Mouse (Mus musculus) embryonic stem cell, embryonic (primary cell): ENCODE data around the gene Fzr1.

Experiments used
- CTCF ChIA-PET, 4 experiments: fragments of 300-600 bp in 2 of 4; fragments of 350-600 bp in 2 of 4; sonication (Branson Sonifier 250); formaldehyde crosslinking; loops; one replicate each; lab custom pipeline; 2022; ENCODE audit warnings: inconsistent platforms in 2 of 4; lab: Charles Lee
- POLR2A ChIA-PET, 4 experiments: fragments of 300-600 bp in 2 of 4; fragments of 350-600 bp in 2 of 4; sonication (Branson Sonifier 250); formaldehyde crosslinking; loops; one replicate each; lab custom pipeline; 2022; ENCODE audit warnings: antibody characterized with exemption in 4 of 4, inconsistent platforms in 1 of 4; lab: Charles Lee

Gene Fzr1

DNA sequence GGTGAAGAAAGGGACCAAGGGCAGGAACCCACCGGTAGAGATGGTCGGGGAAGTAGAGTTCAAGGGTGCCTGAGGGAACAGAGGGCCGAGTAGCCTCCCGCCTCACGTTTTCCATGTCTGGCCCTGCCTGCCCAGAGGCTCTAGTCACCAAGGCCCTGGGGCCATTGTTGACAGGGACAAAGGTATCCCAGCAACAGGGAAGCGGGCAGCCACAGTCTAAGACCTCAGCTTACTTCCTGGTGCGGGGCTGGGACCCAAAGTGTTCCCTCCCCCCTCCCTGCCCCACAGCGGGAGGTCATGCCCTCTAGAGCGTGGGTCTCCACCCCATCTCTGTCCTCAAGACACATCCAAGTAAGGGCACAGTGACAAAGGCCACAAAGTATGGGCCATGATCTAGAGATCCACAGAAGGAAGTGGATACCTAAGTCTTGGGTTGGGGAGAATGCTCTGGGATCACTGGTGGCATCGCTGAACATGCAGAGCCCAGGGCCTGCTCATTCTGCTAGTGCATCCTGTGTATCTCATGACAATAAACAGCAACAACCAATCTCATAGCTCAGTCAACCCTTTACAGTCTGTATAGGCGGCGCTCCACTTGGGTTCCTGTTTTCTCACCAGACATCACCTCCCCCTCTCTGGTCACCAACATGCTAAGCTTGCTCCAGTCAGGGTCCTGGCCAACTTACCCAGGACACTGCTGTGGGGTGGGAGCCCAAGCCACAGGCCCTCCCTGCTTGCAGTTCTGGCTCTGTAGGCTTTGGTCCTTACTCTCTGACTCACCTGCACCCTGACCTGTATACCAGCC is 12.4 kb downstream of the Fzr1 start, which contains the start of gene 4930404N11Rik:
Gene 4930404N11Rik (minus strand): TSS at position 145 of the 805 bp plus-strand sequence.
- POLR2A ChIA-PET, result interaction anchor here (0.6 to 8.1 kb wide), 47 partner anchors 9 to 181 kb away, joined by 3 to 87 read pairs (median 4); partner anchors contain the start of genes Dohh (in 3 of the 4), Gm48551 (in 3 of the 4), Fzr1 (in 2 of the 4) and Mfsd12 (in 2 of the 4)
- CTCF ChIA-PET, result interaction anchor here in 1 of 4 experiments (0.6 to 1.7 kb wide), 8 partner anchors 9 to 480 kb away, joined by 3 to 8 read pairs (median 3); partner anchors contain the start of genes Celf5, Gipc3, Hmg20b and Pip5k1c

- ChIA-PET POLR2A (interaction anchor here (0.9 to 8.1 kb wide), 30 partner anchors 8 to 180 kb away, joined by 3 to 87 read pairs (median 6); partner anchors contain the start of genes Dohh (in 3 of the 4), Gm48551 (in 3 of the 4), Fzr1 (in 2 of the 4) and Mfsd12 (in 2 of the 4)), CTCF (interaction anchor here in 1 of 4 experiments (1.0 to 1.7 kb wide), 4 partner anchors 14 to 85 kb away, joined by 3 to 8 read pairs (median 3); partner anchors contain the start of gene Pip5k1c)
Observed at GRCm38 (mm10) chr10:81365073-81365472, 13.2 kb downstream of the Fzr1 start.

- ChIA-PET CTCF (interaction anchor here in 3 of 4 experiments (0.7 to 1.6 kb wide), 5 partner anchors 14 to 178 kb away, joined by 3 to 5 read pairs (median 3); partner anchors contain the start of gene Pip5k1c (in 1 of the 3)), POLR2A (interaction anchor here in 3 of 4 experiments (0.6 to 8.1 kb wide), 23 partner anchors 9 to 416 kb away, joined by 3 to 87 read pairs (median 4); partner anchors contain the start of genes Fzr1 (in 2 of the 3), Pip5k1c (in 1 of the 3) and Tbxa2r (in 1 of the 3))
Observed at GRCm38 (mm10) chr10:81364666-81365065, 13.7 kb downstream of the Fzr1 start.

DNA sequence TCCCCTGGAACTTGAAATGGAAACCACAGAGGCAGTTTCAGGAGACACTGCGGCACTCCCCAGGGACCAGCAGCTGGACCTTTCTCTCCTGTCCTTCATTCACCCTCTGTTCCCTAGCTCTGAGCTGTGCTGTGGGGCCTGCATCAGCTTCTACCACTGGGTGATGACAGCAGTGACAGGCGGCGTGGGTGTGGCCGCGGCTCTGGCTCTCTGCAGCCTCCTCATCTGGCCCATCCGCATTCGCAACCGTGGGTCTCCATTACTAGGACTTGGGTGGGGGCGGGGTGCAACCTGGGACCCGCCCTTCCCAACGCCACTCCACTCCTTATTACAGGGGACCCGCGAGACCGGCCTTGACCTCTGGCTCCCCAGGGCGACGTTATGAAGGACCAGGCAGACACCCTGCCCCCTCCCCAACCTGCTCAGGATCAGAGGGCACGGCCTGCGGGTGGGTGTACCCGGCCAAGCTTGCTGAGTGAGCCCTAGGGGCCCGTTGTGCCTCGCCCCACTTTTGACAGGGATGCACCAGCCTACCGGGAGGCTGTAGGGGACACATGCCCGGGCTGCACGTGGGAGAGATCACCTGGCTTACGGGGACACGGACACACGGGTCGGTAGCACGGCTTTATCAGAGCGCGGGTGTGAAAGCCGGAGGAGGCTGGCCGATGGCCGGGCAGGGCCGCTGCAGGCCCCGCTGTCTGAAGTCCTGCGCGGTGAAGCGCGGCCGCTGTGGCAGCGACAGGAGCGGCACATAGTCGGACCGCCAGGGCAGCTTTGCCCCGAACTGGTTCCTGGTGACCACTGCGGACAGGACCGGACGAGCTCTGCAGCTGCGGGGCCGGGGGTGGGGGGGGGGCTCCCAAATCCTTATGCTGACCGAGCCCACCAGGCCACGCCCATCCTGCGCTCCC is 14.6 kb downstream of the Fzr1 start:
- CTCF ChIA-PET, result interaction anchor here (0.6 to 1.6 kb wide), 10 partner anchors 15 to 917 kb away, joined by 3 to 5 read pairs (median 3); partner anchors contain the start of gene Pip5k1c (in 1 of the 4)
- POLR2A ChIA-PET, result interaction anchor here in 3 of 4 experiments (0.5 to 8.1 kb wide), 31 partner anchors 8 to 1484 kb away, joined by 3 to 87 read pairs (median 4); partner anchors contain the start of genes Fzr1 (in 3 of the 3), Pip5k1c (in 1 of the 3) and Zfr2 (in 1 of the 3)

- ChIA-PET POLR2A (interaction anchor here in 3 of 4 experiments (0.6 to 5.5 kb wide), 20 partner anchors 8 to 96 kb away, joined by 3 to 35 read pairs (median 4); partner anchors contain the start of genes Fzr1 (in 2 of the 3), Apba3 (in 1 of the 3), Cactin (in 1 of the 3) and Dohh (in 1 of the 3)), CTCF (interaction anchor here in 3 of 4 experiments (0.6 to 1.5 kb wide), 12 partner anchors 12 to 801 kb away, joined by 3 to 12 read pairs (median 3); partner anchors contain the start of genes Hmg20b (in 1 of the 3) and Pip5k1c (in 1 of the 3))
Observed at GRCm38 (mm10) chr10:81362336-81362949, 15.9 kb downstream of the Fzr1 start.

DNA sequence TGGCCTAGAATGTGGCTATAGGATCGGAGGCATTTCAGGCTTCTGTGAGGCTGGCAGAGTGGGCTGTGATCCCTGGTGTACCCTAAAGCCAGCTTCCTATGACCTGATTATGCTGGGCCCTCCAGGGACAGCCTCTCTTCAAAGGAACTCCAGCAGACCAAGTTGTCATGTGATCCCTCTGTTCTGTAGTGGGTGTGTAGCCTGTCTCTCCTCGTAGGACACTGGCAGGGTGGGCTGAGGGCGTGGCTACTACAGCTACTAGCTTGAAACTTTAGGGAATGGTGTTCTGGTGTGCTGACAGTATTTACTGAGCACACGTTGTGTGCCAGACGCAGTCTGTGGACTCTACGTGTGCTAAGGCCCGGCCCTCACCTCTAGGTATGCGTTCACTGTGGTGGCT is 17.6 kb downstream of the Fzr1 start:
- ChIA-PET POLR2A (interaction anchor here in 3 of 4 experiments (0.6 to 5.5 kb wide), 24 partner anchors 9 to 1193 kb away, joined by 3 to 35 read pairs (median 4); partner anchors contain the start of genes Dohh (in 2 of the 3), Fzr1 (in 2 of the 3), Gm48551 (in 2 of the 3) and Pip5k1c (in 2 of the 3)), CTCF (interaction anchor here in 2 of 4 experiments (0.7 to 2.2 kb wide), 10 partner anchors 10 to 71 kb away, joined by 3 to 13 read pairs (median 4); partner anchors contain the start of genes Fzr1 (in 2 of the 2), Hmg20b (in 2 of the 2), Gipc3 (in 1 of the 2) and Pip5k1c (in 1 of the 2))

DNA sequence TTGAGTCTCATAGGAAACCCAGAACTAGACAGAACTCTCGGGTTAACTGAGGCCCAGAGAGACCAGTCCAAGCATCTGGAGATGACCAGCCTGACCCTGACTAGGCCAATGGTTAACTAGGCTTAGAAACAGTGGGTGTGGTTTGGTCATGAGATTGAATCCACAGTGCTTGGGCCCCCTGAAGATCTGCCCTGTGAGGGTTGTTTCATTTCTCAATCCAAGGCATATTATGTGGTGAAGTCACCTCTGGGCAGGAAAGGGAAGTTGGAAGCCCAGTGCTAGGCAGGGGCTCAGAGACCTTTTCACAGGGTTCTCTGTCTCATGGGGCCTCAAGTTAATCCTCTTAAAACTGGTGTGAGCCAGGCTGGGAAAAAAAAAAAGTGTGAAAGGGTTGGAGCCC is 19.5 kb downstream of the Fzr1 start:
- CTCF ChIA-PET, result interaction anchor here in 2 of 4 experiments (0.6 to 1.3 kb wide), 4 partner anchors 12 to 373 kb away, joined by 3 to 5 read pairs (median 3); partner anchors contain the start of gene Pip5k1c (in 1 of the 2)
- POLR2A ChIA-PET, result interaction anchor here in 2 of 4 experiments (0.5 to 5.1 kb wide), 5 partner anchors 13 to 1655 kb away, joined by 3 to 31 read pairs (median 3); partner anchors contain the start of genes Cactin (in 1 of the 2) and Fzr1 (in 1 of the 2)

DNA sequence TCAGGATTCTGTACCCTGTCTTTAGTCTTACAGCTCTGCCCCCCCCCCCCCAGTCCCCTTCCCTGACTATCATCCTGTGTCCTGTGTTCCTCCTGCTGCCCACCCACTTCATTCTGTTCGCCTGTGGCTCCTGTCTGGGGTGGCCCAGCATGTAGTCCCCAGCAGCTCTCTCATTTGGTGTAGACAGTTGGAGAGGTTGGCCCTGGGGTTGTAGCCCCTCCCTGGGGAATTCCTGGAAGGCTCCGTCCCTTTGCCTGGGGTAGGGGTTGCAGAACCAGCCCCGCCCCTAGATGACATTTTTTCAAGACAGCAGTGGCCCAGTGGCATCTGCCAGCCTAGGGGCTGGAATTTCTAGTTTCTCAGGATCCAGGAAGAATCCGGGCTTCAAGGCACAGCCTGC is 20.1 kb downstream of the Fzr1 start:
- ChIA-PET CTCF (interaction anchor here in 2 of 4 experiments (0.7 to 1.3 kb wide), 3 partner anchors 12 to 166 kb away, joined by 3 to 5 read pairs (median 3); partner anchors contain the start of gene Pip5k1c (in 1 of the 2)), POLR2A (interaction anchor here in 2 of 4 experiments (0.6 to 5.1 kb wide), 7 partner anchors 8 to 41 kb away, joined by 3 to 31 read pairs (median 5); partner anchors contain the start of genes Fzr1 (in 2 of the 2), 4930404N11Rik (in 1 of the 2) and Cactin (in 1 of the 2))

DNA sequence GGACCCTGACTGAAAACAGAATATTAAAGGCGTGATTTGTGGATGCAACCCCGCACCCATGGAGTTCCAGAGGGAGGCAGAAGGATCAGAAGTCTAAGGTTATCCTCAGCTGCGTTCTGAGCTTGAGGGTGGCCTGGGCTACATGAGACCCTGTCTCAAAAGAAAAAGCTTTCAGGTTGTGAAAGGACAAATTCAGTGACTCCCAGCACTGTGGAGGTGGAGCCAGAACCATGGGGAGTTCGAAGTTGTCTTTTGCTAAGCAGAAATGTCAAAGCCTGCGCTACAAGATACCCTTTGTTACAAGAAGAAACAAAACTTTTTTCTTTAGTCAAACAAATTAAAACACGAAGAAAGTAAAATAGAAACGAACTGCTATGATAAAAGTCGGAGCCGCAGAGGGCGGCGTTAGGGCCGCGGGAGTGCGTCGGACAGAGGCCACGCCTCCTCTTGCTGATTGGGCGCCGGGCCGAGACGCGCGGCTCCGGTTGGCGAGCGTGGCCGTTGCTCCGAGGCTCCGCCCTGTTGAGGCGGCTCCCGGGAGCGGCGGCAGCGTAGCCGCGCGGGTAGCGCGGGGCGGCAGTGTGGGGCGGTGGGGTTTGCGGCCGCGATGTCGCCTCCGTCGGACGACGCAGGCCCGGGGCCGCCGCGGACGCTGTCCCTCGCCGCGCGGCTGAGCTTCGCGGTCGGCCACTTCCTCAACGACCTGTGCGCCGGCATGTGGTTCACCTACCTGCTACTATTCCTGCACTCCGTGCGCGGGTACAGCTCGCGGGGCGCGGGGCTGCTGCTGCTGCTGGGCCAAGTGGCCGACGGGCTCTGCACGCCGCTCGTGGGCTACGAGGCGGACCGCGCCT is 21.1 kb downstream of the Fzr1 start, which contains the start of gene Mfsd12:
Gene Mfsd12 (plus strand): TSS at position 501 of the 854 bp plus-strand sequence.
- POLR2A ChIA-PET, result interaction anchor here in 3 of 4 experiments (0.8 to 2.2 kb wide), 13 partner anchors 8 to 427 kb away, joined by 3 to 11 read pairs (median 5); partner anchors contain the start of genes 4930404N11Rik (in 2 of the 3), Cactin (in 1 of the 3), Fzr1 (in 1 of the 3) and Gadd45b (in 1 of the 3)
- CTCF ChIA-PET, result interaction anchor here in 3 of 4 experiments (0.5 to 1.2 kb wide), 8 partner anchors 9 to 1861 kb away, joined by 3 to 5 read pairs (median 3); no protein-coding TSS in a partner anchor

DNA sequence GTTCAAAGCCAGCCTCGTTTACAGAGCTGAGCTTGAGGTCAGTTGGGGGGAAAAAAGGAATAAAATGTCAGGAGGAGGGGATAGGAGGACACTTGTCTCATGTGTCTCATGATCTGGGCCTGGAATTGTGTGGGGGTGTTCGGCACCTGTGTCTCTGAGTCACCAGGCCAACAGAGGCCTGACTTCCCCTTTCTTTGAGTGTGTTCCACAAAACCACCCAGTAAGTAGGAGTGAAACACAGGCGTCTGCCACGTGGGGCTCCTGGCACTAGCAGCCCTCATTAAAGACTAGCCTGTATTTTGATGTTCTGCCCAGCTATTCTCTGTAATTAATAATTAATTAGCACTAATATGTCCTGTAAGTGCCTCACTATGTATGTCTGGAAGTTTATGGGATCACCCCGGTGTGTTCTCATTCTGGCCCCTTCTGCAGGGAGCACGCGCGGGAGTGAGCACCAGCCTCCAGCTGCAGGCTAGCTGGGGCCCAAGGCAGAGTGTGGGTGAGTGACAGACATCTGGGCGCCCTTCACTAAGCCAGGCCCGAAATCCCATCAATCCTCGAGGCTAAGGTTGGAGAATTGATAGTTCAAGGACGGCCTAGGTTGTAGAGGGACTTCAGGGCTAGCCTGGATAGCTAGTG is 21.8 kb downstream of the Fzr1 start:
- ChIA-PET CTCF (interaction anchor here in 3 of 4 experiments (0.6 to 1.2 kb wide), 7 partner anchors 10 to 1862 kb away, joined by 3 to 5 read pairs (median 3); no protein-coding TSS in a partner anchor), POLR2A (interaction anchor here in 3 of 4 experiments (0.6 to 2.2 kb wide), 14 partner anchors 9 to 427 kb away, joined by 3 to 11 read pairs (median 4); partner anchors contain the start of genes 4930404N11Rik (in 2 of the 3), Cactin (in 1 of the 3), Fzr1 (in 1 of the 3) and Gadd45b (in 1 of the 3))

GRCm38 (mm10) chr10:81355533-81355932 is 22.8 kb downstream of the Fzr1 start:
- ChIA-PET CTCF (interaction anchor here in 3 of 4 experiments (1.0 to 1.6 kb wide), 5 partner anchors 9 to 95 kb away, joined by 3 to 9 read pairs (median 5); partner anchors contain the start of gene Pip5k1c (in 2 of the 3)), POLR2A (interaction anchor here (0.6 to 4.0 kb wide), 32 partner anchors 9 to 423 kb away, joined by 3 to 17 read pairs (median 5); partner anchors contain the start of genes 4930404N11Rik (in 4 of the 4), Cactin (in 2 of the 4), Fzr1 (in 2 of the 4) and Apba3 (in 1 of the 4))

DNA sequence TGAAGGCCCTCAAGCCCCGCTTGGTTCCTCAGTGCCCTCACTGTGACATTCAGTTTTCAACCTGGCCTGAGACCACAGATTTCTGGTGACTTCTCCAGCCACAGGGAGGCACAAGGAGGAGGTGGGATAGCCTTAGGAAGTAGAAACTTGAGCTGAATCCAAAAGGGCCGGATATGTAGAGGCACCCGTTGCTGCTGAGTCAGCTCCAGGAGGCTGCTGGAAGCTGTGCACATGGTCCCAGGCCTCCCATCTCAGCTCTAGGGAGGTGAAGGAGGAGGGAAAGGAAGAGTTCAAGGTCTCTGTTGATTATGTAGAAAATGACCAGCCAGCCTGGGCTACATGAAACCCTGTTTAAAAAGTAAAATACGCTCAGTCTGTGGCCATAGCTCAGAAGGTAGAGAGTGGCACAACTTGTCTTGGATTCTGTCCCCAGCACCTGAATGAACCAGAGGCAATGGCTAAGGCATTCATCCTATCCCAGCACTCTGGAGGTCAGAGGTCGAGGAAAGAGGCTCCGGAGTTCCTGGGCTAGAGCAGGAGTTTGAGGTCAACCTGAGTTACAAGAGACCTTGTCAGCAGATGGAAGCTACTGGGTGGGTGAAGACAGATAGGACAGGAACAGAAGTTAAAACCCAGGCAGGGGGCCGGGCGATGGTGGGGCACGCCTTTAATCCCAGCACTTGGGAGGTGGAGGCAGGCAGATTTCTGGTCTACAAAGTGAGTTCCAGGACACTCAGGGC is 23.4 kb downstream of the Fzr1 start:
- ChIA-PET CTCF (interaction anchor here (0.6 to 1.6 kb wide), 17 partner anchors 9 to 1213 kb away, joined by 3 to 10 read pairs (median 3); partner anchors contain the start of genes Pip5k1c (in 2 of the 4) and Gipc3 (in 1 of the 4)), POLR2A (interaction anchor here (0.5 to 4.0 kb wide), 57 partner anchors 8 to 752 kb away, joined by 3 to 17 read pairs (median 4); partner anchors contain the start of genes 4930404N11Rik (in 4 of the 4), Apba3 (in 2 of the 4), Cactin (in 2 of the 4) and Dohh (in 2 of the 4))
